Mouse (Mus musculus) gastrocnemius, adult 2 months (tissue): ENCODE results near the gene Spon1. TPM values are rescaled to one million over a fixed set of nuclear protein-coding genes. Genes with fewer than 3 reads are reported as not detected.

ENCODE experiments used
- DNase-seq: peaks from one replicate; pipeline ENCODE4 v3.0.0; 2022
- H3K27ac ChIP-seq: fragments of 200-600 bp; 2 replicates; pipeline ENCODE4 v1.8.1; 2022; ENCODE audit warnings: mild to moderate bottlenecking
- H3K4me3 ChIP-seq: fragments of 200-600 bp; 2 replicates; pipeline ENCODE4 v1.8.1; 2022; ENCODE audit warnings: mild to moderate bottlenecking, moderate library complexity
- CTCF ChIP-seq: fragments of 200-600 bp; IDR thresholded peaks from 2 replicates; pipeline ENCODE4 v1.8.1; 2022; ENCODE audit warnings: antibody characterized with exemption, mild to moderate bottlenecking, moderate library complexity
- intact Hi-C: fragments of 180-260 bp; cut with DNase I; formaldehyde crosslinking; loops from one replicate; pipeline ENCODE4 v1.15.1; 2025
- total RNA-seq, 2 experiments: library from RNA; stranded (reverse); gene quantifications; 2 replicates each; pipeline ENCODE4 v1.2.3; 2021

The Spon1 gene
- total RNA-seq, 2 experiments from 2014 or later = 2.0 to 3.0 TPM

- Histone ChIP-seq H3K27ac (no peak overlapping the region), H3K4me3 (no peak overlapping the region)
- intact Hi-C loops = loop anchor here (5.0 kb wide), 1 partner anchor 47 kb away; the partner anchor contains the start of gene Rras2
- TF ChIP-seq CTCF = no peak
- no peak for DNase-seq
These were observed 304.1 kb downstream of the Spon1 start for GRCm38 (mm10) chr7:114069726-114070457.

GRCm38 (mm10) chr7:114070458-114070840 lies 304.7 kb downstream of the Spon1 start:
- intact Hi-C loops = no loop called here
- Histone ChIP-seq H3K27ac (no peak overlapping the region), H3K4me3 (no peak overlapping the region)
- TF ChIP-seq CTCF = no peak
- DNase-seq = no peak

- intact Hi-C loops = no loop called here
- Histone ChIP-seq H3K4me3 (peak overlapping the region; percentile 50; the same call in 1 of the 2 replicates), H3K27ac (peak overlapping the region; percentile 76)
- no peak for TF ChIP-seq CTCF
- DNase-seq = no peak
These were observed 305.6 kb downstream of the Spon1 start for GRCm38 (mm10) chr7:114071395-114071794.

- peak overlapping the region; percentile 50 for H3K4me3 ChIP-seq
- peak; percentile 38 for DNase-seq
- peak overlapping the region; percentile 76 for H3K27ac ChIP-seq
- intact Hi-C loops = no loop called here
- no peak for TF ChIP-seq CTCF
These were observed 306.2 kb downstream of the Spon1 start for GRCm38 (mm10) chr7:114071851-114072616.

GRCm38 (mm10) chr7:114074133-114074532 lies 308.3 kb downstream of the Spon1 start:
- intact Hi-C loops = no loop called here
- H3K27ac ChIP-seq = 0 out of 2 replicates have a peak overlapping the region, but pooled peaks have one; percentile 16
- no peak overlapping the region for H3K4me3 ChIP-seq
- TF ChIP-seq CTCF = no peak
- no peak for DNase-seq

- no peak overlapping the region for H3K27ac ChIP-seq
- no peak for DNase-seq
- no peak overlapping the region for H3K4me3 ChIP-seq
- intact Hi-C loops = no loop called here
- no peak for TF ChIP-seq CTCF
These were observed 308.8 kb downstream of the Spon1 start for GRCm38 (mm10) chr7:114074595-114074994.

GRCm38 (mm10) chr7:114079343-114079742 lies 313.5 kb downstream of the Spon1 start:
- DNase-seq = no peak
- no peak for TF ChIP-seq CTCF
- Histone ChIP-seq H3K27ac (no peak overlapping the region), H3K4me3 (no peak overlapping the region)
- intact Hi-C loops = no loop called here

- DNase-seq = no peak
- no peak for TF ChIP-seq CTCF
- no peak overlapping the region for H3K4me3 ChIP-seq
- H3K27ac ChIP-seq = no peak overlapping the region
- intact Hi-C loops = no loop called here
These were observed 314.5 kb downstream of the Spon1 start for GRCm38 (mm10) chr7:114080250-114080649.

- H3K27ac ChIP-seq = no peak overlapping the region
- intact Hi-C loops = no loop called here
- DNase-seq = no peak
- TF ChIP-seq CTCF = no peak
- H3K4me3 ChIP-seq = no peak overlapping the region
These were observed 316.0 kb downstream of the Spon1 start for GRCm38 (mm10) chr7:114081633-114082420.

GRCm38 (mm10) chr7:114083088-114083487 lies 317.3 kb downstream of the Spon1 start:
- no peak for TF ChIP-seq CTCF
- no peak for DNase-seq
- no peak overlapping the region for H3K4me3 ChIP-seq
- no peak overlapping the region for H3K27ac ChIP-seq
- intact Hi-C loops = no loop called here

GRCm38 (mm10) chr7:114083760-114084159 lies 318.0 kb downstream of the Spon1 start:
- H3K27ac ChIP-seq = no peak overlapping the region
- intact Hi-C loops = no loop called here
- no peak for TF ChIP-seq CTCF
- no peak for DNase-seq
- no peak overlapping the region for H3K4me3 ChIP-seq

- no peak for DNase-seq
- TF ChIP-seq CTCF = no peak
- intact Hi-C loops = no loop called here
- Histone ChIP-seq H3K27ac (no peak overlapping the region), H3K4me3 (no peak overlapping the region)
These were observed 320.4 kb downstream of the Spon1 start for GRCm38 (mm10) chr7:114086021-114086710.
